Mouse (Mus musculus): ENCODE results near the gene Creb3l1.

The Creb3l1 gene

GRCm38 (mm10) chr2:92006491-92006890 lies 17.8 kb downstream of the Creb3l1 start:
- in situ Hi-C loops (cut with MseI, MboI), result no loop called here

GRCm38 (mm10) chr2:92004617-92005016 lies 19.7 kb downstream of the Creb3l1 start:
- in situ Hi-C loops (cut with MseI, MboI), result no loop called here

GRCm38 (mm10) chr2:91997905-91998608 lies 26.2 kb downstream of the Creb3l1 start:
- in situ Hi-C loops (cut with MseI, MboI), result no loop called here

- in situ Hi-C loops (cut with MseI, MboI), result no loop called here
Measured at GRCm38 (mm10) chr2:91996006-91996405, 28.3 kb downstream of the Creb3l1 start.

DNA sequence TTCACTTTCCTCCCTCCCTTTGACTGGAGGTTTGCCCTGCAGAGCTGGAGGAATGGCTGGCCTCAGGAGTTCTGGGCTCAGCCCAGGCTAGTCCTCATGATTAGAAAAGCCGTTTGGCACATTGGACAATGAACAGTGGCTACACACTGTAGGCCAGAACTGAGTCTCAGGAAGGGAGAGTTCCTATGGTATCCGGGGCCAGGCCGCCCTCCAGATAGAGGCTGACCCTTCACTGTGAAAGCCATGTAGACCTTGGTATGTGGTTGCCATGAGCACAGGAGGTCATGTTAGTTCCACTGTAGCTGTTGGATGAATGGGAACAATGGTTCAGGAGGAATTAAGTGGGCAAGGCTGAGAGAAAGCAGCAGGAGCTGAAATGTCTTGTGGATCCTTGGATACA lies 30.9 kb downstream of the Creb3l1 start:
- in situ Hi-C loops (cut with MseI, MboI), result no loop called here

DNA sequence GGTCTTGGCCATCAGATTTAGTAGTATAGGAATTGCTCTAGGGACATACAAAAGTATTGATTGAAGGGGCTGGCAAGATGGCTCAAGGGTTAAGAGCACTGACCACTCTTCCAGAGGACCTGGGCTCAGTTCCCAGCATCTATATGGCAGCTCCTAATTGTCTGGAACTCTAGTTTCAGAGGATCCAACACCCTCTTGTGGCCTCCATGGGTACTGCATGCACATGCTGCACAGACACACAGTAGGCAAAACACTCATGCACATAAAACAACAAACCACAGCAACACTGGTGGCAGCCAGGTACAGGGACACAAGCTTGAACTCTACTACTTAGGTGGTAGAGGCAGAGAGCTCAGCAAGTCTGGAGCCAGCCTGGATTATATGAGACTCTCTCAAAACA lies 34.6 kb downstream of the Creb3l1 start:
- in situ Hi-C loops (cut with MseI, MboI), result loop anchor here (5.0 kb wide), 1 partner anchor 68 kb away; no protein-coding TSS in a partner anchor

GRCm38 (mm10) chr2:91987542-91987941 lies 36.8 kb downstream of the Creb3l1 start:
- in situ Hi-C loops (cut with MseI, MboI), result loop anchor here (5.0 kb wide), 1 partner anchor 70 kb away; no protein-coding TSS in a partner anchor

- in situ Hi-C loops (cut with MseI, MboI), result loop anchor here (5.0 kb wide), 1 partner anchor 71 kb away; no protein-coding TSS in a partner anchor
Measured at GRCm38 (mm10) chr2:91986071-91986470, 38.2 kb downstream of the Creb3l1 start.

- in situ Hi-C loops (cut with MseI, MboI), result loop anchor here (5.0 kb wide), 1 partner anchor 72 kb away; no protein-coding TSS in a partner anchor
Measured at GRCm38 (mm10) chr2:91984906-91985525, 39.3 kb downstream of the Creb3l1 start.

GRCm38 (mm10) chr2:91984439-91984838 lies 39.9 kb downstream of the Creb3l1 start:
- in situ Hi-C loops (cut with MseI, MboI), result no loop called here

GRCm38 (mm10) chr2:91980830-91981229 lies 43.5 kb downstream of the Creb3l1 start:
- in situ Hi-C loops (cut with MseI, MboI), result no loop called here

DNA sequence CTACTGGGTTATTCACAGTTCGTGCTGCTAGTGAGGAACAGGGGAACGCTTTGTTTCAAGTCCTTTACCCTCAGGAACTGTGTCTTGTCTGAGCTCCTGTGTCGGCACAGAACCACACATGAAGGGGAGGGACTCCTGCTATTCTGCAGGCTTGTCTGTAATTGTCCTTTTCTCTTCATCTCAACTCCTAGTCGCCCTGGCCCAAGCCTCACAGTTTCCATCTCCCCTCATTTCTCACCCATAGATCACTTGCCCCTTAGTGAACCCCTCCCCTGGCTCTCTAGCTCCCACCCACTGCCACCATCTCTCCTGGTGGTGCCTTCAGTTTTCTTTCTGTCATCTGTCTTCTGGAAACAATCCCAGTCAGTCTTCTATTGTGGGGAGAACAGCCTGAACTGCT lies 44.1 kb downstream of the Creb3l1 start:
- in situ Hi-C loops (cut with MseI, MboI), result no loop called here

DNA sequence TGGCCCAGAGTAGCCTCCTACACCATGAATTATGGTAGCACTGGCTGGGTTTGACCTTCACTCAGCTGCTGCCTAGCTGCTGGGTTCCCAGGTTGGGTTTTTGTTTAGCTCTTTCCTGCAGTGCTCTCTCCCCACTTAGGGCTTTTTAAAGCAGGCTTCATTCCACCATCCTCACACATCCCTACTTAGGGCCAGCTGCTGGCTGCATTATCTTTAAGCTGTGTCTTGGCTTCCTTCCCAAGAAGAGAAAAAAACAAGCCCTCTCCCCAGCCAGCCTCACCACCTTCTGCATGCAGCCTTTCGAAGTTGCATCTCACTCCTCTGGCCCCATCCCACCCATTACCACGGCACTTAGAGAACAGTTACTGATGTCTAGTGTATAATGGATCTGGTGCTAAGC lies 45.8 kb downstream of the Creb3l1 start:
- in situ Hi-C loops (cut with MseI, MboI), result no loop called here

DNA sequence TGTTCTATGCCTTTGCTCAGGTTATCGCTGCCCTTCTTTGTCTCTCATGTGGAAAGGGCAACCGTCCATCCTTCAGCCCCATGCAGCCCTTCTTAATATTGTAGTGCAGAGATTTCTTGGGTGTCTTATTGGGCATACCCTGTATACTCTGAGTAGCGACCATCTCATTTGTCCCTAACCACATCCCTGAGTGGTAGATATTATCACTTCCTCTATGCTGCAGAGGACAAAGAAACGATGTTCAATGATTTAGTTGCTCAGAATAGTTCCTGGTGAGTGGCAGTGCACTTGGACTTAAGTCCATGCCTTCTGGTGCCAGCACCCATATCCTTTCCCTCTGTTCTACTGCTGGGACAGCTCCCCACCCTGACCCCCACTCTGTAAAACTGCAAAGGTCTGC lies 46.3 kb downstream of the Creb3l1 start:
- in situ Hi-C loops (cut with MseI, MboI), result no loop called here

DNA sequence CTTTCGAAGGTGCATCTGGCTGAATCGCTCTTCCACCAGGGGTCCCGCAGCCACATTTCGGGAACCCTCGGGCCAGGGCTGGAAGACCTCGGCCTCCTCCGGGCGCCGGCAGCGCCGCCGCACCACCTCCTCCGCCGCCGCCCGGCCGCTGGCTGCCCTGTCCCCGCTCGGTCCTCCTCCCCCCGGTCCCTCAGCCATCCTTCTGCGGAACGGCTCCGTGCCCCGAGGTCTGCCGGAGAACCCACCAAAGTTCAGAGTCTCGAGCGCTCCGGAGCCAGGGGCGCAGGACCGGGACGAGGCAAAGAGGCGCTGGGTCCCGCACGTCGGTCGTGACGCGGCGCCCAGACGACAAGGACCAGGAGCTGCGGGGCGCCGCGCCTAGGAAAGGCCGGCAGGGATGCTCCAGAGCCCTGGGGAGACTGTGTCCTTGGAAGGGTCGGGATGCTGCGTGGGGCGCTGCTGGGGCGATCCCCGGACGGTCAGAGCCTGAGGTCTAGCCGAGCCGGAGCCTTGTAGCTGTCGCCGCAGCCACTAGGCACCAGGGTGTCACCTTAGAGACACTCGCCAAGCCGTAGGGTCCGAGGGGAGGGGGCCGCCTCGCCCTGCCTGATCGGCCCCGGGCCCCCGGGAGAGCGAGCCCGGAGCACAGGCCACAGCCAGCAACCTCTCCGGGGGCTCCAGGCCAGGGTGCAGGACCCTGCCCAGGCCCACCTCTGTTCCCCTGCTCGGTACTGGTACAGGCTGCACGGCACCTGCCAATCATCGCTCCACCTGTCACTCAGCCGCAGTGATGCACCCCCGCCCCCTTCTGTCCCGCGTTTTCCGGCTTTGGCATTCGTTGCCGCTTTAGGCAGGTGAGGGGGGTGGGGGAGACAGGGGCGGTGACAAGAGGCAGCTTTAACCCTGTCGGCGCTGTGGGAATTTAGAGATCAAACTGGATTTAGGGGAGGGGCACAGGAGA lies 48.4 kb downstream of the Creb3l1 start, which contains the start of gene Dgkz:
Gene Dgkz (minus strand): TSS at position 284 of the 961 bp plus-strand sequence.
- in situ Hi-C loops (cut with MseI, MboI), result no loop called here

- in situ Hi-C loops (cut with MseI, MboI), result no loop called here
Measured at GRCm38 (mm10) chr2:91973416-91974135, 50.7 kb downstream of the Creb3l1 start.

DNA sequence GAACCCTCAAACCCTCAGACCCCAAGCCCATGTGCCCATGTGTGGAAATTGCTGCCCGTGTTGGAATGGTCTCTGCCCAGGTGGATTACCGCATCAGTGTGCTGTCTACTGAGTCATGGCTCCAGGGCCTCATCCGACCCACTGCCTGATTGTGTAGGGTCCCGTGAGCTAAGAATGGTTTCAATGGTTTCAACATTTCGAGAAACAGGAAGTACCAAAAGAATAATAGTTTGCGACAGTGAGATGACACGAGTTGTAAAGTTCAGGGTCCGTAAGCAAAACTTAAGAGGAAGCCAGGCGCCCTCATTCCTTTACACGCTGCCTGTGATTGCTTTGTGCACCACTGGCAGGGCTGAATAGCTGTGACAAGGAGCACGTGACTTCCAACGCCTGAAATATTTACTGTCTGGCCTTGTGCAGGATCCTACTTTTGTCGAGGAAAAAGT lies 52.2 kb downstream of the Creb3l1 start:
- in situ Hi-C loops (cut with MseI, MboI), result no loop called here

- in situ Hi-C loops (cut with MseI, MboI), result no loop called here
Measured at GRCm38 (mm10) chr2:91971231-91972097, 52.8 kb downstream of the Creb3l1 start.

GRCm38 (mm10) chr2:91967962-91968361 lies 56.3 kb downstream of the Creb3l1 start:
- in situ Hi-C loops (cut with MseI, MboI), result no loop called here

DNA sequence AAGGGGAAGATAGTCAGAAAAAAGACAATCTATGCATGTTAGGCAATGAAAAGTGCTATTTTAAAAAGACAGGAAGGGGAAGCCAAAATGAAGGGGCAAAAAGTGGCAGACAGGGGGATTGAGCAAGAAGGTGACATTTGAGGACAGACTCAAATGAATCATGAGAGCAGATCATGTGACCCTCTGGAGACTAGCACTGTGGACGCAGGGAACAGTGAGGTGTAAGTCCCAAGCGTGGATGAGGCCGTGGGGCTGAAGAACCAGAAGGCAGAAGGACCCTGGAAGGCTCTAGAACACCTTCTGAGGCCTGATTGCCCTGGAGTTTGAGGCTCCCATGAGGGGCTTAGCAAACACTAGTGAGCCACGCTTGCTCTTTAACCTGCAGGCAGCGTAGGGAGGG lies 57.9 kb downstream of the Creb3l1 start:
- in situ Hi-C loops (cut with MseI, MboI), result no loop called here
